Mouse (Mus musculus): Measurements from ENCODE around the gene Gm28042. TPM values are rescaled to one million over a fixed set of nuclear protein-coding genes. Genes with fewer than 3 reads are reported as not detected.

Gene Gm28042
- polyA plus RNA-seq, 1 experiment = 5.3 TPM

GRCm38 (mm10) chr2:120044676-120045075 is 17.4 kb downstream of the Gm28042 start:
- Histone ChIP-seq H3K4me3 (ENCODE audit: extremely low read depth, insufficient read depth, insufficient read length) (no peak overlapping the region), H3K27me3 (ENCODE audit: control insufficient read depth, insufficient read depth, low read length) (no peaks in the 10 kb centered on the region), H3K27ac (ENCODE audit: insufficient read depth, low read length) (no peak overlapping the region), H3K36me3 (ENCODE audit: control insufficient read depth, insufficient read depth, low read length) (peaks cover 8% of the 10 kb centered on the region; the same call in 1 of the 2 replicates), H3K4me1 (ENCODE audit: control insufficient read depth, insufficient read depth, insufficient read length) (no peaks in the 10 kb centered on the region)
- DNase-seq (ENCODE audit: low read depth in 1 of 2, low spot score in 2 of 2) = no peak
- 85% methylated on average over 3 of the region's 3 CpGs for WGBS
- TF ChIP-seq CTCF (IDR thresholded peaks at IDR 0.05; ENCODE audit: extremely low read depth, insufficient read depth, insufficient read length, insufficient replicate concordance) (no peak), POLR2A (IDR thresholded peaks at IDR 0.05; ENCODE audit: low read depth, low read length) (no peak)

DNA sequence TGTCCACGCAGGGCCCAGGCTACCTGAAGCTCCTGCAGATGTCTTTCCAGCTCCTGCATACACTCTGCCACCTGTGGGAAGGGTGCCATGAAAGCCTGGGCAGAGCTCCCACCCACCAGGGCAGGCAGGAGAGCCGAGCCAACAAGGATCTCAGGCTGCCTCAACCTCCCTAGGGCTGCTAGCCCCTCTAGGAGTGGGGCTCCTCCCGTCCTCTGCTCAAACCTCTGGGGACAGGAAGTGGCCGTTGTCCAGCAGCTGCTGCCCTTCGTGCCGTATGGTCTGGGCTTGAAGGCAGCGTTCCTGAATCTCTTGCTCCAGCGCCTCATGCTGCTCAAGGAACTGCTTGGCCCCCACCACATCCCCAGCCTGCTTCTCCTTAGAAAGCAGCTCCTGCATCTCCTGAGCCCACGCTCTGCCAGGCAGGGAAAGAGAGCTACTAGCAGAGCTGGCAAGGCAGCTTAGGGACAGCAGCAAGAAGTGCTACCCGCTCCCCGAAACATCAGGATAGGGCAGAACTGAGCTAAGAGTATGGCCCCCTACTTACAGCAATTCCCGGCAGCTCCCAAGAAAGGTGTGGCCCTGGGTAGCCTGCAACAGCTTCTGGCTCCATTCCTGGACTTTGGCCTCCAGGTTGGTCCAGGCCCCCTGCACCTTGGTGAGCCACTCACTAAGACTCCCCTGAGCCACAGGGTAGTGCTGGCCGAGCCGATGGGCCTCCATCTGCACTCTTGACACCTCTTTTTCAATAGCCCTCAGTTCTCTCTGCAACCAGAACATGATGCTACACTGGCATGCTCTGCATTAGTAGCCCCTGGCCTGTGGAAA is 19.4 kb downstream of the Gm28042 start:
- Histone ChIP-seq H3K4me1 (ENCODE audit: control insufficient read depth, insufficient read depth, insufficient read length) (no peaks in the 10 kb centered on the region), H3K4me3 (ENCODE audit: extremely low read depth, insufficient read depth, insufficient read length) (no peak overlapping the region), H3K27me3 (ENCODE audit: control insufficient read depth, insufficient read depth, low read length) (no peaks in the 10 kb centered on the region), H3K27ac (ENCODE audit: insufficient read depth, low read length) (no peak overlapping the region), H3K36me3 (ENCODE audit: control insufficient read depth, insufficient read depth, low read length) (no peaks in the 10 kb centered on the region)
- WGBS = 88% methylated on average over 14 of the region's 14 CpGs
- TF ChIP-seq CTCF (IDR thresholded peaks at IDR 0.05; ENCODE audit: extremely low read depth, insufficient read depth, insufficient read length, insufficient replicate concordance) (no peak), POLR2A (IDR thresholded peaks at IDR 0.05; ENCODE audit: low read depth, low read length) (no peak)
- no peak for DNase-seq (ENCODE audit: low read depth in 1 of 2, low spot score in 2 of 2)

GRCm38 (mm10) chr2:120048173-120048572 is 20.9 kb downstream of the Gm28042 start:
- 88% methylated on average over 9 of the region's 9 CpGs for WGBS

GRCm38 (mm10) chr2:120049632-120050274 is 22.5 kb downstream of the Gm28042 start:
- Histone ChIP-seq H3K36me3 (ENCODE audit: control insufficient read depth, insufficient read depth, low read length) (no peaks in the 10 kb centered on the region), H3K27me3 (ENCODE audit: control insufficient read depth, insufficient read depth, low read length) (no peaks in the 10 kb centered on the region), H3K4me3 (ENCODE audit: extremely low read depth, insufficient read depth, insufficient read length) (no peak overlapping the region), H3K4me1 (ENCODE audit: control insufficient read depth, insufficient read depth, insufficient read length) (no peaks in the 10 kb centered on the region), H3K27ac (ENCODE audit: insufficient read depth, low read length) (no peak overlapping the region)
- 74% methylated on average over 10 of the region's 10 CpGs for WGBS
- TF ChIP-seq CTCF (IDR thresholded peaks at IDR 0.05; ENCODE audit: extremely low read depth, insufficient read depth, insufficient read length, insufficient replicate concordance) (peak; percentile 39; the same call in 1 of the 2 replicates), POLR2A (IDR thresholded peaks at IDR 0.05; ENCODE audit: low read depth, low read length) (no peak)
- DNase-seq (ENCODE audit: low read depth in 1 of 2, low spot score in 2 of 2) = peak in 1 of 2 experiments; percentile 40

More at GRCm38 (mm10) chr2:120048173-120048572, 20.9 kb downstream of the Gm28042 start:
- TF ChIP-seq CTCF (IDR thresholded peaks at IDR 0.05; ENCODE audit: extremely low read depth, insufficient read depth, insufficient read length, insufficient replicate concordance) (no peak), POLR2A (IDR thresholded peaks at IDR 0.05; ENCODE audit: low read depth, low read length) (no peak)
- DNase-seq (ENCODE audit: low read depth in 1 of 2, low spot score in 2 of 2) = no peak
- H3K27ac ChIP-seq (ENCODE audit: insufficient read depth, low read length) = no peak overlapping the region
- H3K4me1 ChIP-seq (ENCODE audit: control insufficient read depth, insufficient read depth, insufficient read length) = no peaks in the 10 kb centered on the region
- H3K36me3 ChIP-seq (ENCODE audit: control insufficient read depth, insufficient read depth, low read length) = no peaks in the 10 kb centered on the region
- no peak overlapping the region for H3K4me3 ChIP-seq (ENCODE audit: extremely low read depth, insufficient read depth, insufficient read length)
- no peaks in the 10 kb centered on the region for H3K27me3 ChIP-seq (ENCODE audit: control insufficient read depth, insufficient read depth, low read length)

DNA sequence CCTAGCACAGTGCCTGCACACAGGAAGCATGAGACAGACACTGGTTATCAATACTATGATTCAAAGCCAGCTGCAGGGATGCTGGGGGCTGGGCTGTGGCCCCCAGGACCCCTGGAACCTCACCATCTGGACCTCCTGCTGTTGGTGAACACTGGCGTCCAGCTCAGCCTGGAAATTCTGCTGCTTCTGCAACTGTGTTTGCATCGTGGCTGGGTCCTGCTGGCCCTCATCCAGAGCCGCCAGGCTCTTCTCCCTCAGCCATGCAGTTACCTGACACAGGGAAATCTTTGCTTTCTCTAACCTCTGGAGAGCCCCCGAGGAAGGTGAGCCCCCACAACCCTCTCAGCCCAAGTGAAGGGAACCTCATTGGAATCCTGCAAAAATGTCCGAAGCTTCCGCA is 24.1 kb downstream of the Gm28042 start:
- WGBS = 63% methylated on average over 6 of the region's 6 CpGs
- H3K27me3 ChIP-seq (ENCODE audit: control insufficient read depth, insufficient read depth, low read length) = no peaks in the 10 kb centered on the region
- no peak overlapping the region for H3K4me3 ChIP-seq (ENCODE audit: extremely low read depth, insufficient read depth, insufficient read length)
- H3K4me1 ChIP-seq (ENCODE audit: control insufficient read depth, insufficient read depth, insufficient read length) = no peaks in the 10 kb centered on the region
- TF ChIP-seq CTCF (IDR thresholded peaks at IDR 0.05; ENCODE audit: extremely low read depth, insufficient read depth, insufficient read length, insufficient replicate concordance) = no peak
- TF ChIP-seq POLR2A (IDR thresholded peaks at IDR 0.05; ENCODE audit: low read depth, low read length) = no peak
- no peak for DNase-seq (ENCODE audit: low read depth in 1 of 2, low spot score in 2 of 2)
- H3K36me3 ChIP-seq (ENCODE audit: control insufficient read depth, insufficient read depth, low read length) = no peaks in the 10 kb centered on the region
- no peak overlapping the region for H3K27ac ChIP-seq (ENCODE audit: insufficient read depth, low read length)

- DNase-seq (ENCODE audit: low read depth in 1 of 2, low spot score in 2 of 2) = no peak
- no peaks in the 10 kb centered on the region for H3K4me1 ChIP-seq (ENCODE audit: control insufficient read depth, insufficient read depth, insufficient read length)
- H3K27ac ChIP-seq (ENCODE audit: insufficient read depth, low read length) = no peak overlapping the region
- TF ChIP-seq POLR2A (IDR thresholded peaks at IDR 0.05; ENCODE audit: low read depth, low read length) (no peak), CTCF (IDR thresholded peaks at IDR 0.05; ENCODE audit: extremely low read depth, insufficient read depth, insufficient read length, insufficient replicate concordance) (no peak)
- H3K36me3 ChIP-seq (ENCODE audit: control insufficient read depth, insufficient read depth, low read length) = no peaks in the 10 kb centered on the region
- H3K27me3 ChIP-seq (ENCODE audit: control insufficient read depth, insufficient read depth, low read length) = no peaks in the 10 kb centered on the region
- no peak overlapping the region for H3K4me3 ChIP-seq (ENCODE audit: extremely low read depth, insufficient read depth, insufficient read length)
- 90% methylated on average over 12 of the region's 12 CpGs for WGBS
Observed at GRCm38 (mm10) chr2:120054771-120055552, 27.7 kb downstream of the Gm28042 start.

Data from spleen, adult 2 months (tissue).